Mouse (Mus musculus): ENCODE measurements at regions not wholly inside any gene's neighbourhood (a gene's known extent, or its start where the extent isn't known, plus 50 kb on each side); places are given as distances from the start of the nearest gene placed in this dataset.

DNA sequence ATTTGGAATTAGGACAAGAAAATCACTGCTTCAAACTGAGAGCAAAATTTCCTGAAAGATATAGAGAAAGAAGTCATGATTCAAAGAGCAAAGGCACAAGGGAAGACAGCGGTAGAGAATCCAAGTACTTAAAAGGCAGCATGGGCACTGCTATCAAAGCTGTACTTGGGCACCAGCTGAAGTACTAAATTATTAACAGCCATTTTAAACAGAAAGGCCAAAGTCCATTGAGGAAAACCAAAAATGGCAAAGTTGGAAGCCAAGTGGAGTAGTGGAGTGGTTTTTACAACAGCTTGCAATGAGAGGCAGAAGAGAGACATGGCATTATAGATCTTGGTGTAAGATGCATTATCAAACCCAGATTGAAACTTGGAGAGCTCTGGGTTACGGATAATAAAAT is 291.8 kb upstream of the Mpdz start:
- in situ Hi-C loops (cut with MboI; ENCODE audit: low sequenced_read_pairs in 2 of 2, unreplicated experiment in 2 of 2), result no loop called here
- H3K36me3 ChIP-seq (ENCODE audit: control insufficient read depth, insufficient read depth, low read length, poor library complexity, severe bottlenecking), result no peaks in the 10 kb centered on the region
- TF ChIP-seq MAFK (IDR thresholded peaks at IDR 0.05; ENCODE audit: insufficient read depth, low read depth, low read length) (no peak), ZC3H11A (IDR thresholded peaks at IDR 0.05; ENCODE audit: borderline replicate concordance, low read depth, low read length) (no peak), ZNF384 (IDR thresholded peaks at IDR 0.05; ENCODE audit: low read depth, low read length) (no peak), CHD2 (IDR thresholded peaks at IDR 0.05; ENCODE audit: low read depth, low read length) (no peak), HCFC1 (IDR thresholded peaks at IDR 0.05; ENCODE audit: borderline replicate concordance, insufficient read depth, low read length) (no peak)

DNA sequence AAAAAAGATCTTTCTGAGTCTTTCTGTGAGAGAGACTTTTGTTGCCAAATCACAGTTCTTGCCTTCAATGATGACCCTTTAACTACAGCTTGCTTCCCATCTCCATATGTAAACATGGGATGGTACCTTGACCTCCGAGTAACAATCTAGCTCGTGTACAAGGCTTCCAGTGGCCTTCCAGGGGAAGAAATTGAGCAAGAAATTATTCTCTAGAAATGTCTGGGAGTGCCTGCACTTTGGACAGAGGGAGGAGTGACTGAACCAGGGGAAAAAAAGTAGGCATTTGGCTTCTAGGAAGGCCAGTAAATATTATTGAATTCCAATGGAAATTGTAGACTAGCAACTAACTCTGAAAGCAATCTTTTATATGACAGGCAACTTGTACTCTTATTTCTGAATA is 287.8 kb upstream of the Mpdz start:
- Histone ChIP-seq H3K4me1 (ENCODE audit: control insufficient read depth in 2 of 2, insufficient read depth in 2 of 2, low read length in 2 of 2, poor library complexity in 1 of 2) (no peaks in the 10 kb centered on the region), H3K27ac (ENCODE audit: insufficient read depth, low read depth, low read length, poor library complexity, severe bottlenecking) (no peak overlapping the region), H3K9ac (ENCODE audit: insufficient read depth, low read depth, low read length, poor library complexity, severe bottlenecking) (no peak overlapping the region), H3K36me3 (ENCODE audit: control insufficient read depth, insufficient read depth, low read length, poor library complexity, severe bottlenecking) (no peaks in the 10 kb centered on the region), H3K9me3 (ENCODE audit: control insufficient read depth, insufficient read depth, low read depth, low read length) (no peaks in the 10 kb centered on the region), H3K4me3 (ENCODE audit: insufficient read depth in 1 of 2, low read depth in 1 of 2, low read length in 2 of 2, poor library complexity in 1 of 2, severe bottlenecking in 1 of 2) (no peak overlapping the region)
- TF ChIP-seq CHD2 (IDR thresholded peaks at IDR 0.05; ENCODE audit: low read depth, low read length) (no peak), ZC3H11A (IDR thresholded peaks at IDR 0.05; ENCODE audit: borderline replicate concordance, low read depth, low read length) (no peak), ZNF384 (IDR thresholded peaks at IDR 0.05; ENCODE audit: low read depth, low read length) (no peak), HCFC1 (IDR thresholded peaks at IDR 0.05; ENCODE audit: borderline replicate concordance, insufficient read depth, low read length) (no peak), MAFK (IDR thresholded peaks at IDR 0.05; ENCODE audit: insufficient read depth, low read depth, low read length) (no peak)
- DNase-seq (ENCODE audit: low read depth, low spot score), result no peak
- in situ Hi-C loops (cut with MboI; ENCODE audit: low sequenced_read_pairs in 2 of 2, unreplicated experiment in 2 of 2), result no loop called here

More for the DNA sequence above, 291.8 kb upstream of the Mpdz start:
- no peaks in the 10 kb centered on the region for H3K9me3 ChIP-seq (ENCODE audit: control insufficient read depth, insufficient read depth, low read depth, low read length)
- no peak overlapping the region for H3K9ac ChIP-seq (ENCODE audit: insufficient read depth, low read depth, low read length, poor library complexity, severe bottlenecking)
- H3K4me3 ChIP-seq (ENCODE audit: insufficient read depth in 1 of 2, low read depth in 1 of 2, low read length in 2 of 2, poor library complexity in 1 of 2, severe bottlenecking in 1 of 2), result no peak overlapping the region
- no peak for DNase-seq (ENCODE audit: low read depth, low spot score)
- no peak overlapping the region for H3K27ac ChIP-seq (ENCODE audit: insufficient read depth, low read depth, low read length, poor library complexity, severe bottlenecking)
- no peaks in the 10 kb centered on the region for H3K4me1 ChIP-seq (ENCODE audit: control insufficient read depth in 2 of 2, insufficient read depth in 2 of 2, low read length in 2 of 2, poor library complexity in 1 of 2)

DNA sequence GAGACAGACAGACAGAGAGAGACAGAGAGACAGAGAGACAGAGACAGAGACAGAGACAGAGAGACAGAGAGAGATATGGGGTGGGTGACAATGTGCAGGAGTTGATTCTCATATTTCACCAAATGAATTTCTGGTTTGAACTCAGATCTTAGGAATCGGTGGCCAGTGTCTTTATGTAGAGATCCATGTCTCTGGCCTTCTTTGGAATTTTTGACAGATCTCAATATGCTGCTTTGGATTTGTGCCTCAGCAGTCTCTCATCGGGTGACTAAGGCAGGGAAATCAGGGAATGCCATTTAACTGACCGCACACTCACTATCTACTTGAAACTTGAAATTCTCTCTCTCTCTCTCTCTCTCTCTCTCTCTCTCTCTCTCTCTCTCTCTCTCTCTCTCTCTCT is 286.3 kb upstream of the Mpdz start:
- TF ChIP-seq ZNF384 (IDR thresholded peaks at IDR 0.05; ENCODE audit: low read depth, low read length) (no peak), CHD2 (IDR thresholded peaks at IDR 0.05; ENCODE audit: low read depth, low read length) (no peak), MAFK (IDR thresholded peaks at IDR 0.05; ENCODE audit: insufficient read depth, low read depth, low read length) (no peak), ZC3H11A (IDR thresholded peaks at IDR 0.05; ENCODE audit: borderline replicate concordance, low read depth, low read length) (no peak), HCFC1 (IDR thresholded peaks at IDR 0.05; ENCODE audit: borderline replicate concordance, insufficient read depth, low read length) (no peak)
- in situ Hi-C loops (cut with MboI; ENCODE audit: low sequenced_read_pairs in 2 of 2, unreplicated experiment in 2 of 2), result no loop called here
- DNase-seq (ENCODE audit: low read depth, low spot score), result no peak

DNA sequence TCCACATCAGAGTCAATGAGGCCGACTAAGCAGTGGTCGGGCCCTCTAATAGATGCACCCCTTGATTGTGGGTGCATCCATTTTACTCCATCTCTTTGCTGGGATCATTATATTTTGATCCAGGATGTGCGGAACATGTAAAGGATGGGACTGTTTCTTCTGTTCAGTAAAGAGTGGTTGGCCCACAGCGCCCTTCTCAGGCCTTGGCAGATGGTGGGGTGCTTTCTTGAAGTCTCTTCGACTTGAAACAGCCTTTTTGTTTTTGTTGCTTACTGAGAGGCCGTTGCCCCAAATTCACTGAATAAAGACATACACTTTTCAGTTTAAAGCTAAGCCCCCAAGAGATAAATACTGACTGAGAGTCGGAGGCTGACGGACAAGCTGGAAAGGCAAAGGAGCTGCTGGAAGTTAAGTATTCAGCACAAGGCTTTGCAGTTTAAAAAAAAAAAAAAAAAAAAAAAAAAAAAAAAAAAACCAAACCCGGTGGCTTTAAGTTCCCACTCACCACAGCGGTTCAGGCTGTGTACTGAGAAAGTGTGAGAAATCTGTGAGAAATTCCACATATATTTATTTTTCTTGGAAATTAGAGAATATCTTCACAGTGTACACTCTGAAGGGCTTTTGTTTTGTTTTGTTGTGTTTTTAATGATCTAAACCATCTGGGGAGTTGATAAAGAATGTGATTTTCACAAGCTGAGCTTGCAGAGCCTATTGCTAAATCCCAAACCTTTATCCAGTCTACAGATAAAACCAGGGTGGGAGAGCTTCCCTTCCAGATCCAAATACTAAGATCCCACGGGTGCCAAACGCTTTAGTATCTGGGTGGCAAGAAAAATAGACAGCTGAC is 285.3 kb upstream of the Mpdz start:
- H3K27ac ChIP-seq (ENCODE audit: insufficient read depth, low read depth, low read length, poor library complexity, severe bottlenecking), result no peak overlapping the region
- no peak for DNase-seq (ENCODE audit: low read depth, low spot score)
- in situ Hi-C loops (cut with MboI; ENCODE audit: low sequenced_read_pairs in 2 of 2, unreplicated experiment in 2 of 2), result no loop called here

More for the DNA sequence above, 286.3 kb upstream of the Mpdz start:
- H3K36me3 ChIP-seq (ENCODE audit: control insufficient read depth, insufficient read depth, low read length, poor library complexity, severe bottlenecking), result no peaks in the 10 kb centered on the region
- no peak overlapping the region for H3K9ac ChIP-seq (ENCODE audit: insufficient read depth, low read depth, low read length, poor library complexity, severe bottlenecking)
- H3K27ac ChIP-seq (ENCODE audit: insufficient read depth, low read depth, low read length, poor library complexity, severe bottlenecking), result no peak overlapping the region
- H3K9me3 ChIP-seq (ENCODE audit: control insufficient read depth, insufficient read depth, low read depth, low read length), result no peaks in the 10 kb centered on the region
- no peaks in the 10 kb centered on the region for H3K4me1 ChIP-seq (ENCODE audit: control insufficient read depth in 2 of 2, insufficient read depth in 2 of 2, low read length in 2 of 2, poor library complexity in 1 of 2)
- H3K4me3 ChIP-seq (ENCODE audit: insufficient read depth in 1 of 2, low read depth in 1 of 2, low read length in 2 of 2, poor library complexity in 1 of 2, severe bottlenecking in 1 of 2), result no peak overlapping the region

More for the DNA sequence above, 285.3 kb upstream of the Mpdz start:
- no peak overlapping the region for H3K9ac ChIP-seq (ENCODE audit: insufficient read depth, low read depth, low read length, poor library complexity, severe bottlenecking)
- TF ChIP-seq CHD2 (IDR thresholded peaks at IDR 0.05; ENCODE audit: low read depth, low read length), result no peak
- TF ChIP-seq ZNF384 (IDR thresholded peaks at IDR 0.05; ENCODE audit: low read depth, low read length), result peak; percentile 62
- H3K9me3 ChIP-seq (ENCODE audit: control insufficient read depth, insufficient read depth, low read depth, low read length), result no peaks in the 10 kb centered on the region
- H3K36me3 ChIP-seq (ENCODE audit: control insufficient read depth, insufficient read depth, low read length, poor library complexity, severe bottlenecking), result no peaks in the 10 kb centered on the region
- no peak overlapping the region for H3K4me3 ChIP-seq (ENCODE audit: insufficient read depth in 1 of 2, low read depth in 1 of 2, low read length in 2 of 2, poor library complexity in 1 of 2, severe bottlenecking in 1 of 2)
- no peaks in the 10 kb centered on the region for H3K4me1 ChIP-seq (ENCODE audit: control insufficient read depth in 2 of 2, insufficient read depth in 2 of 2, low read length in 2 of 2, poor library complexity in 1 of 2)
